Mouse (Mus musculus) hindbrain, embryonic 11.5 days (tissue): ENCODE data around the gene Ruvbl2. TPM values are rescaled to one million over a fixed set of nuclear protein-coding genes. Genes with fewer than 3 reads are reported as not detected.

Source experiments
- ATAC-seq: fragments of 200-750 bp; cut with Nextera tagmentation; 2 replicates; pipeline ENCODE4 v1.8.0; 2017; ENCODE audit warnings: mild to moderate bottlenecking, moderate TSS enrichment, moderate library complexity; ENCODE audit not compliant: low FRiP score
- DNase-seq: peaks from one replicate; pipeline ENCODE4 v3.0.0-alpha.2; 2015; ENCODE audit warnings: low spot score
- H3K27ac ChIP-seq: fragments of 300-500 bp; sonication (generic); 2 replicates; pipeline ENCODE4 v1.5.1; 2014; ENCODE audit warnings: mild to moderate bottlenecking, low read depth, low read length
- H3K27me3 ChIP-seq: fragments of 300-500 bp; sonication (generic); 2 replicates; pipeline ENCODE4 v1.6.1; 2014; ENCODE audit warnings: mild to moderate bottlenecking, low read length, moderate library complexity, mixed read lengths; ENCODE audit not compliant: control insufficient read depth, insufficient read depth
- H3K36me3 ChIP-seq: fragments of 300-500 bp; sonication (generic); 2 replicates; pipeline ENCODE4 v1.6.1; 2014; ENCODE audit warnings: mild to moderate bottlenecking, low read length, moderate library complexity, mixed read lengths; ENCODE audit not compliant: control insufficient read depth, insufficient read depth
- H3K4me1 ChIP-seq: fragments of 300-500 bp; sonication (generic); replicated peaks from 2 replicates; pipeline ENCODE4 v1.6.1; 2014; ENCODE audit warnings: low read length, mixed read lengths; ENCODE audit not compliant: control insufficient read depth, insufficient read depth
- H3K4me2 ChIP-seq: fragments of 300-500 bp; sonication (generic); replicated peaks from 2 replicates; pipeline ENCODE4 v1.6.1; 2014; ENCODE audit warnings: mild to moderate bottlenecking, low read depth, low read length
- H3K4me3 ChIP-seq: fragments of 300-500 bp; sonication (generic); 2 replicates; pipeline ENCODE4 v1.5.1; 2014; ENCODE audit warnings: low read depth, low read length
- H3K9ac ChIP-seq: fragments of 300-500 bp; sonication (generic); 2 replicates; pipeline ENCODE4 v1.6.1; 2014; ENCODE audit warnings: low read depth, low read length
- H3K9me3 ChIP-seq: fragments of 300-500 bp; sonication (generic); 2 replicates; pipeline ENCODE4 v1.6.1; 2016; ENCODE audit warnings: low read length; ENCODE audit not compliant: control insufficient read depth
- WGBS: fragments of 180-500 bp; shearing (Covaris S2); extraction: QIAGEN DNeasy Blood & Tissue Kit; methylation state at CpG from one replicate; pipeline ENCODE4 v1.1.7; 2014; 5-methylcytosine and 5-hydroxymethylcytosine counted together
- polyA plus RNA-seq: library from polyadenylated mRNA; unstranded; fragments of >200 nt; fragmentation: Nextera tagmentation; extraction: Ambion mirVana; gene quantifications from 2 replicates; pipeline ENCODE4 v1.2.1, GENCODE M21; 2014

Ruvbl2 gene
- polyA plus RNA-seq, 1 experiment from 2014 or later: 178 TPM

DNA sequence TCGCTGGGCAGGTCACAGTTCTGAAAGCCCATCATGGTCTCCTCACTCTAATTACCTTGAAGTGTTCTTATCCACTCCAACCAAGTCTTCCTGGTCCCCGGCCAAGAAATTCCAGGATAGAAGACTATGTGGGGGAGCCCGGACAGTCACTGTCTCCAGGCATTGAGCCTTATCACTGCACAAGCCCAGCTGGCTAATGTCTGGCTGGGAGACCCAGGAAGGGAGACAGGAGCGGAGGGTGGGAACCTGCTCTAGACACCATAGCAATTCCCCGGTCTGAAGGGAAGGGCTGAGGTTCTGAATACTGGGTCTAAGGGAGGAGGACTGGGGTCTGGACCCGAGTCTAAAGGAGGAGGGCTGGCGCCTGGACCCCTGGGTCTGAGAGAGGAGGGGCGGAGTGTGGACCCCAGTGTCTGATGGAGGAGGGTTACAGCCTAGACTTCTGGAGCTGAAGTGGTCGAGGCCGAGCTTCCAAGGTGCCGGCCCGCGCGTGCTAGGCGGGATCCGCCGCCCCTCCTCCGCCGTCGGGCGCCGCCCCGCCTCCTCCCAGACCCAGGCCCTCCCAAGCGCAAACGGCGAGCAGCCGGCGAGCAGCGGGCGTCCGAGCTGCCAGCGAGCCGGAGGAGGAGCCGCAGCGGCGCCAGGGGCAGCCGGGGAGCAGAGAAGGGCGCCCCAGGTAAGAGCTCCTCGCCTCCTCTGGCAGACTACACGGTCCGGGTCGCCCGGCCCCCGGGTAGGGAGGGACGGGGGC is 24.6 kb downstream of the Ruvbl2 start, which contains the start of gene Ntf5:
TSS of gene Ntf5 (plus strand) at position 583 of the 751 bp plus-strand sequence.
- Histone ChIP-seq H3K27me3 (peaks cover 91% of the 10 kb centered on the region), H3K9ac (peak within 1 kb of the TSS; percentile 44; the same call in 1 of the 2 replicates), H3K4me2 (peak within 1 kb of the TSS; percentile 83), H3K9me3 (no peaks in the 10 kb centered on the region), H3K4me3 (peak within 1 kb of the TSS; percentile 44), H3K27ac (no peak within 1 kb of the TSS), H3K4me1 (no peaks in the 10 kb centered on the region; the same call in 1 of the 2 replicates), H3K36me3 (no peaks in the 10 kb centered on the region)
- 4% methylated on average over 44 of the region's 45 CpGs for WGBS
- DNase-seq (peak; percentile 66), ATAC-seq (peak; percentile 58; the same call in 1 of the 2 replicates)

DNA sequence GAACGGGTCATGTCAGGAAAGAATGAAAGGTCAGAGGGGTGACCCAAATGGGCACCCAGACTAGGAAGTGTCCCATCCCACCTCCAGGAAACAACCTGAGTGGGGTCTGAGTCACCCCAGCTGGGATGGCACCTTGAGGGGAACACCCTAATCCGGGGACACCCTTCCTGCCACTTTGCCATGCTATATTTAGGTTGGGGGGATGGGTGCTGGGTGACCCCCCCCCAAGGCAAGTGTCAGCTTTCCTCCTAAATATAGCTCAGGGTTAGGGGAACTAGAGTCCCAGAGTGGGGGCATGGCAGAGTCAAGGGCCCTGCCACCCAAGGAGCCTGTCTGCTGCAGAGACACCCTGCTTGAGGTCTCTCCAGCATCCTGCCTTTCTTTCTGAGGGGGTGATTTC is 25.5 kb downstream of the Ruvbl2 start:
- no peaks in the 10 kb centered on the region for H3K9me3 ChIP-seq
- no peak overlapping the region for H3K4me3 ChIP-seq
- no peaks in the 10 kb centered on the region; the same call in 1 of the 2 replicates for H3K4me1 ChIP-seq
- DNase-seq (no peak), ATAC-seq (no peak)
- H3K36me3 ChIP-seq: no peaks in the 10 kb centered on the region
- no peak overlapping the region for H3K9ac ChIP-seq
- no peak overlapping the region for H3K4me2 ChIP-seq
- WGBS: 79% methylated on average over 2 of the region's 2 CpGs
- H3K27me3 ChIP-seq: peaks cover 91% of the 10 kb centered on the region
- H3K27ac ChIP-seq: no peak overlapping the region

- Histone ChIP-seq H3K9ac (no peak overlapping the region), H3K9me3 (no peaks in the 10 kb centered on the region), H3K4me1 (no peaks in the 10 kb centered on the region; the same call in none of the 2 replicates), H3K4me2 (no peak overlapping the region), H3K27ac (no peak overlapping the region), H3K36me3 (no peaks in the 10 kb centered on the region), H3K4me3 (no peak overlapping the region), H3K27me3 (peaks cover 87% of the 10 kb centered on the region)
- DNase-seq: no peak
- no peak for ATAC-seq
- WGBS: 90% methylated on average over 8 of the region's 8 CpGs
These were observed 28.3 kb downstream of the Ruvbl2 start for GRCm38 (mm10) chr7:45409497-45410163.

GRCm38 (mm10) chr7:45408949-45409348 is 28.9 kb downstream of the Ruvbl2 start:
- Histone ChIP-seq H3K36me3 (no peaks in the 10 kb centered on the region), H3K27ac (no peak overlapping the region), H3K4me3 (no peak overlapping the region), H3K4me2 (no peak overlapping the region), H3K4me1 (no peaks in the 10 kb centered on the region; the same call in none of the 2 replicates), H3K9me3 (no peaks in the 10 kb centered on the region), H3K27me3 (peaks cover 80% of the 10 kb centered on the region), H3K9ac (no peak overlapping the region)
- DNase-seq (no peak), ATAC-seq (no peak)
- WGBS: 90% methylated on average over 17 of the region's 17 CpGs

GRCm38 (mm10) chr7:45408351-45408750 is 29.5 kb downstream of the Ruvbl2 start:
- Histone ChIP-seq H3K36me3 (no peaks in the 10 kb centered on the region), H3K9me3 (no peaks in the 10 kb centered on the region), H3K4me1 (no peaks in the 10 kb centered on the region; the same call in none of the 2 replicates), H3K27ac (no peak overlapping the region), H3K4me2 (no peak overlapping the region), H3K4me3 (no peak overlapping the region), H3K27me3 (peaks cover 74% of the 10 kb centered on the region), H3K9ac (no peak overlapping the region)
- DNase-seq: no peak
- ATAC-seq: no peak
- 78% methylated on average over 7 of the region's 7 CpGs for WGBS

GRCm38 (mm10) chr7:45407836-45408235 is 30.1 kb downstream of the Ruvbl2 start:
- no peak for ATAC-seq
- H3K9ac ChIP-seq: no peak overlapping the region
- H3K27ac ChIP-seq: no peak overlapping the region
- H3K36me3 ChIP-seq: no peaks in the 10 kb centered on the region
- no peak overlapping the region for H3K4me2 ChIP-seq
- no peak for DNase-seq
- peaks cover 69% of the 10 kb centered on the region for H3K27me3 ChIP-seq
- no peak overlapping the region for H3K4me3 ChIP-seq
- no peaks in the 10 kb centered on the region for H3K9me3 ChIP-seq
- no peaks in the 10 kb centered on the region; the same call in none of the 2 replicates for H3K4me1 ChIP-seq
- 77% methylated on average over 10 of the region's 10 CpGs for WGBS

- Histone ChIP-seq H3K9ac (no peak overlapping the region), H3K4me1 (no peaks in the 10 kb centered on the region; the same call in none of the 2 replicates), H3K27ac (no peak overlapping the region), H3K9me3 (no peaks in the 10 kb centered on the region), H3K36me3 (no peaks in the 10 kb centered on the region), H3K4me3 (peak overlapping the region; percentile 27), H3K4me2 (peak overlapping the region; percentile 39), H3K27me3 (peaks cover 60% of the 10 kb centered on the region)
- peak; percentile 49 for DNase-seq
- 2% methylated on average over 99 of the region's 114 CpGs for WGBS
- no peak for ATAC-seq
These were observed 31.4 kb downstream of the Ruvbl2 start for GRCm38 (mm10) chr7:45406157-45407156.
